Mouse (Mus musculus): ENCODE results near the gene Pofut2. TPM values are rescaled to one million over a fixed set of nuclear protein-coding genes. Genes with fewer than 3 reads are reported as not detected.
A peak's percentile ranks its signal among the peaks of the same experiment; 100 is the strongest.

Gene Pofut2
- total RNA-seq, 4 experiments from 2014 or later = 42.1 to 48.1 (median 45.9) TPM

DNA sequence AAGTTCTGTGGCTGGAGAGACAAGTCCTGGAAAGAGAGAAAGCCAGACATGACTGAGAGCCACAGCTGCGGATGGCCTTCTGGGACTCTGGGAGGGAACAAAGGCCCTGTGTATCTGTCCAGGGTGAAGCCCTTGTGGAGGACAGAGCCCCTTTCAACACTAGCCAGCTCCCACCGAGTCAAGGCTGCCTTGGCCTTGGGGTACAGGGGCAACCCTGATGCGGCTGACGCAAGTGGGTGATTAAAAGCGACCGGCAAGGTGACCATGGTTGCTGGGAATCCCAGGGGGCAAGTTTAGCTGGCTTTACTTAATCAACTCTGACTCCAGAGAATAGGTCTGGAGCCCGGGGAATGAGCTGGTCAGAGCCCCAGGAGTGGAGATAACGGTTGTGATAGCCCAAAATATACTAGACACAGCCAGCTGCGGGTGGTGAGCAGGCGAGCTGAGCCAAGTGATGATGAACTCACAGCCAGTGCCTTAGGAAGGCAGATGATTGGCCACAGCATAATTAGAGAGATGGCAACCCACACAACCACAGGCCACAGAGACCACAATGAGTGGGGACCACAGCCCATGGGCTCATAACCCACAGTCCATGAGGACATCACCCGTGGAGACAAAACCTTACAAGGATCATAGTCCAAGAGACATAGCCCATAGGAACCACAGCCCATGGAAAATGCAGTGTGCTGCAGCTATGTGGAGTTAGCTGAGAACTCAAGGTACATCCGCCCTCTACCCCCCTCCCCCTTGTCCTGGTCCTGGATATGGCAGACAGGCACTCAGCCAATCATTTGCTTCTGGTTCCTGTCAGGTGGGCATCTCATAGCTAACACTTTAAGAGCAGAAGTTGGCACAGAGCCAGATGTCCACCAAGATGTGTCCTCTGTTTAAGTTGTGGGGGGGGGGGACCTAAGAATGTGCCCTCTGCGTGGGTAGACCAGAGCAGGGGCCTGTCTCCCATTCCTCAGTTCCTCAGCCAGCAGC is 29.1 kb upstream of the Pofut2 start:
- no peak for DNase-seq (ENCODE audit: low spot score)

DNA sequence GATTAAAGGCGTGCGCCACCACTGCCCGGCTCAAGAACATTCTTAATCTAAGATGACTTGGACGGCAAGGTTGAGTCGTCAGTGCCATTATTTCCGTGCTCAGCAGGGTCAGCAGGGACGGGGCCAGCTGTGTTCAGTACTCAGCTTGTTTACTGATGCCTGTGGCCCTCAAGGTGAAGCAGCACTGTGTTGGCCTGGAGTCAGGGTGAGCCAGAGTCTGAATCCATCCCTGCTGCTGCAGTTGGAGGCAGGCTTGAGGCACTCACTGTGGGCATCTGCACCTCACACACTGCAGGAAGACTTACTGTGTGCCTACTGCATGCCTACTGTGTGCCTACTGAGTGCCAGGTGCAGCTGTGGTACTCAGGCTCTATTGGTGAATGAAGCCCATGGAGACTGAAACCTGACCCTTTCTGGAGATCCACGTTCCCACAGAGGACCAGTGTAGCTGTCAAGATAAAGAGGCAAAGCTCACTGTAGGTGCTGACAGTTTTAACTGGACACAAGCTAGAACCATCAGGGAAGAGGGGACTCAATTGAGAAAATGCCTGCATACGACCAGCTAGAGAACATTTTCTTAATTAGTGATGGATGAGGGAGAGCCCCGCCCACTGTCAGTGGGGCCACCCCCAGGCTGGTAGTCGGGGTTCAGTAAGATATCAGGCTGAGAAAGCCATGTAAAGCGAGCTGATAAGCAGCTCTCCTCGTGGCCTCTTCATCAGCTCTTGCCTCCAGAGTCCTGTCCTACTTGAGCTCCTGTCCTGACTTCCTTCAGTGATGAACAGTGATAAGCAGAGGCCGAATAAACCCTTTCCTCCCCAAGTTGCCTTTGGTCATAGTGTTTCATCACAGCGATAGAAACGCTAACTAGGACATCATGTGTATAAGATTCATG is 26.9 kb upstream of the Pofut2 start:
- DNase-seq (ENCODE audit: low spot score) = no peak

DNA sequence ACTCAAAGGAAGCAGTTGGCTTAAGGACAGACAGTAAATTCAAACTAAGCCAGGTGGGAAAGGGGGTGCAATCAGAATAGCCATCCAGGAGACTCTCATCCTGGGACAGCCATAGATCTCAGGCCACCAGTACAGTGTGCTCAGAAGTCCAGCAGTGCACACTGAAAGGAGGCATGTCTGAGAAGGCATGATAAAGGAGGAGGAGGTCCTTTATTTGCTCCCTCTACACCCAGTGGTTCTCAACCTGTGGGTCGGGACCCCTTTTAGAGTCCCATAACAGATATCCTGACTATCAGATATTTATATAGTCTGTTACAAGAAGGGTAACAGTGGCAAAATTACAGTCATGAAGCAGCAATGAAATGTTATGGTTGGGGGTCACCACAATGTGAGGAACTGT is 25.8 kb upstream of the Pofut2 start:
- no peak for DNase-seq (ENCODE audit: low spot score)

DNA sequence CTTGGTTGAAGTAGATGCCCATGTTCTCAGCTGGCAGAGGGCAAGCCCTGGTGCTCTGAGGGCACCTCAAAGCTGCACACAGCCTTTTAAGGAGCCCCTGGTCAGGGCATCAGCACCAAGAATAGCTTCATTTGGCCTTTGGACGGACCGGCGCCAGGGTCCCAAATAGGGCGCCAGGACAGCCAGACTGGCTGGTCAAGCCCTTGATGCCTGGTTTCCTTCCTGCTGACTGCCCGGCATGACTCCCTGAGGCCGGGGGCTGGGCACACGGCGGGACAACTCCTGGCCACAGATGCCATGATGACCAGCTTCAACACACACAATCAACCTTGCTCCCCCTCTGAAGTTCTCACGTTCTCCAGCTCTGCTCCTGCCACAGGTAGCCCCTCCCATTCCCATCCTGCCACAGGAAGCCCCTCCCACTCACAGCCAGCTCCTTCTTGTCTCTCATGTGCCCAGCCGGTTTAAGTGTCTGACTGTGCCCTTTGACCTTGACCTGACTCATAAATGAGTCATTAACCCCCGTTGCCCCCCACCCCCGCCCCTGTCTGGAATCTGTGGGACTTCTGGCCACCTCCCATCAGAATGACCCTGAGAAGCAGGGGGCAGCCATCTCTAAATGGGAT is 23.9 kb upstream of the Pofut2 start:
- DNase-seq (ENCODE audit: low spot score) = no peak

DNA sequence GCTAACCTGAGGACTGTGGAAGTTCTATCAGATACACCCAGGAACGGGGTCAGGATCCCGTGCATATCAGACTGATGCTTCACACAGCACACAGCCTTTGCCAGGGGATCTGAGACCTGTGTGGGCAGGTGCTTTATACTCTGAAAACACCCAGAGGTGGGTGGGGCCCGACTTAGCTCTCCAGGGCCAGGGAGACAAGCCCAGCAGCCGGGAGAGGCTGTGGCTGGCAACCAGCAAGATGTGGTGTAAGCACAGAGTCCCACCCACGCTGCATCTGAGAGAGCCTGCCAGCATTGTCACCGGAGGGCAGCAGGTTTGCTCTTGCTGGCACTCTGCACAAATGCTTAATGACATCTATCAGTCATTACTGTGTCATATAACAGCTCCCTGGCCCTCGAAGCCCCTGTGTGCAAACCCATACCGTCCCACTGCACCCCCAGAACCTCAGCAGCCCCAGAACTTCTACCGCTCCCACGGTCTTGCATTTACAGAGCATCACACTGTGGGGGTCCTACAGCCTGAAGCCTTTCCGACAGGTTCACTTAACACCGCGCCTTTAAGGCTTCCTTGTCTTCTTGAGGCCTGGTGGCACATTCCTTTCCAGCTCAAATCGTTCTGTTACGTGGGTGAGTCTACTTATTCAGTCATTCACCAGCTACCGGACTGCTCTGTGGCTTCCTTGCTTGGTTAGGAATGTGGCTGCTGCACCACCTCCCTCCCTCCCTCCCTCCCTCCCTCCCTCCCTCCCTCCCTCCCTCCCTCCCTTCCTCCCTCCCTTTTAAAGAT is 21.0 kb upstream of the Pofut2 start:
- no peak for DNase-seq (ENCODE audit: low spot score)

DNA sequence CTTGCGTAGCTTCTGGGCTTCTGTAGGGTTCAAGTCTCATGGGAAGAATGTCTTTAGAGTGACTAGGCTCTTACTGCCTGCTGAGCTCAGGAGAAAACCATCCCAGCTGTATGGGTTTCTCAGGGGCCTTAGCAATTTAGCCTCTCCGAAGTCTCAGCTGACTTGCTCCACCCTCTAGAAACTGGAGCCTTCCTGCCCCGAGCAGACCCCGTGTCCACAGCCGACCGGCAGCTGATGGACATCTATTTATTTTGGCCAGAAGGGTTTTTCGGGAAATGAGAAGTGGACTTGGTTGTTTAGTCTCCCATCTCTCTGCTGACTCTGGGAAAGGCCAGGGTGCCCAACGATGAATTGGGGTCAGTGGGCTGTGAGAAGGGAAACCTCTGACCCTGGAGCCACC is 18.3 kb upstream of the Pofut2 start:
- no peak for DNase-seq (ENCODE audit: low spot score)

DNA sequence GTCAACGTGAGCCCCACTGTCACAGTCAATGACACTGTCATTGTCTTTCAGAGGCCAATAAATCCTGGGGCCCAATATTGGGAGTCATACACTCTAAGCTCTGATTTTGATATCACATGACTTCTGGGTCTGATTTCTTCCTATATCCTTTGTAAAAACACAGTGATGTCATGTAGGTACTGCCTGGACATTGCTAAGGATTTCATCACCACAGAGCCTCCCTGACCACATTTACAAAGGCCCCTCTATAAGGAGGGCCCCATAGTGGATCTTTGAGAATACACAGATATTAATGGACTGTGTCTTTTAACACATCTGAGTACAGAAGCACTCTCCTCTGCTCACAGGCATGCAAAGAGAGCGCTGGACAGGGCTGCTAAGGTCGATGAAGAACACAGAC is 16.6 kb upstream of the Pofut2 start:
- no peak for DNase-seq (ENCODE audit: low spot score)

DNA sequence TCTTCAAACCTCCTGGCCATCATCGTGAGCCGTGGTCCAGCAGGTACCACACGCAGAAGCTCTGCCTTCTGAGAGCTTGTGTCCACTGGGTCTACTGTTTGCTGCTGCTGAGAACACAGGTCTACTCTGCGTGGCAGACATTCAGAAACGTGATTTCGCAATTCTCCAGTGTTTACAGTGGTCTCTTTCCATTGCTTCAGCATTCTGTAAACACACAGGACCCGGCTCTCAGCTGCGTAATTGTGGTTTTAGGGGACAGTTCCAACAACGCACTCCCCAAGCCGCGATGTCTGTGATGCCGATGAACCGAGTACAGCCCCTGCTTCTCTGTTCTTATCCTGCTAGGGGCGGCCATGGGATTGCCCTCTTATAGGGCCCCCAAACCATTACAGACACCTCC is 16.1 kb upstream of the Pofut2 start:
- no peak for DNase-seq (ENCODE audit: low spot score)

DNA sequence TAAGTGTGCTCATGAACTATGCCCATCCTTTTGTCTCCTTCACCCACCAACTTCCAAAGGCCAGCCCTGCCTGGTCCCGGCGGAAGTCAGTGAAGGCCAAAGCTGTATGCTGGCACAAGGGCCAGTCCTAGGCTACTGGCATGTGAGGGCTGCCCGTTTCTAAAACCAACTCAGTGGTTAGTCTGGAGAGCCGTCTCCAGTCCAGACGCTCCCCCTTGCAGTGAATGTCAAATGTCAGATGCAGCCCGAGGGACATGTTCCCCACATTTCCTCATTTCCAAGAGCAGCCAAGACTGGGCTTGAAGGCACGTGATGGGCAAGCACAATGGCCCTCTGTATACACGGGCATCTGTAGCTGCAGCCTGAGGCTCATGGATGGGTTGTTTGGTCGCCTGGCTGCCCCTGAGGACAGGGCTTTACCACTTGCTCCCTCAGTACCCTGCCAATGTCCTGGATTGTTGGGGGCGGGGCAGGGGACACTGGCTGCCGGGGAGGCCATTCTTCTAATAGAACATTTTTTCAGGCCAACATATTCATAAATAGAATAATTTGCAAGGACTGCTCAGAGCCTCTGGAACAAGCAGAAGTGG is 15.4 kb upstream of the Pofut2 start:
- DNase-seq (ENCODE audit: low spot score) = no peak

DNA sequence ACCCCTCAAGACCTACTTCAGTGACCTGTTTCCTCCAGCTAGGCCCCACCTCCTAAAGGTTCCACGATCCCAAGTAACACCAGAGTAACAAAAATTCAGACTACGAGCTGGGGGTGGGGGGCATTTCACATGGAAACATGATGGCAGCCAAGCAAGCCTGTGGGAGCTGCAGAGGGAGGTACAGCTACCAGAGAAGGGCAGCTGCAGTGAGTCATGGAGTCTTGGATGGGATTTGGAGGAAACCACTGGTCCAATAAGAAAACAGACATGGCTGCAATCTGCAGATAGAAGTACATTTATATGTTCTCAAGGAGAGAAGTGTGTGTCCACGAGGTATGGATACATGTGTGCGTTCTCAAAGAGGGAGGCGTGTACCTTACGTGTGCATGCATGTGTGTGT is 14.2 kb upstream of the Pofut2 start:
- DNase-seq (ENCODE audit: low spot score) = no peak

DNA sequence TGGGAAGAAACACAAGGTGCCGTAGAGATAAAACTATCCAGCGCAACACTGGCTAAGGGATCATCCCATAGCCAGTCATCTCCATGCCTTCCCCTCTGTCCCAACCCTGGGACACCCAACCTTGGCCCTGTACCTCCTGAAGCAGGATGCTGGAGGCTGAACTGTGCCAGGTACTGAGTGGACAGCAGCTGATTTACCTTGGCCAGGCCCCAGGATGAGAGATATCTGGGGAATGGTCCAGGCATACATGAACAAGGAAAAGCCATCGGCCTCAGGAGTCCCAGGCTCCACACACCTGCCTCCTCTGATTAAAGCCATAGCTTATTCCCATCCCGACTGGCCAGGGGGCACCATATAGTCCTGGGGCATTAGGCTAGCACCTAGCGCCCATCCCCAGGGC is 12.0 kb upstream of the Pofut2 start:
- no peak for DNase-seq (ENCODE audit: low spot score)

DNA sequence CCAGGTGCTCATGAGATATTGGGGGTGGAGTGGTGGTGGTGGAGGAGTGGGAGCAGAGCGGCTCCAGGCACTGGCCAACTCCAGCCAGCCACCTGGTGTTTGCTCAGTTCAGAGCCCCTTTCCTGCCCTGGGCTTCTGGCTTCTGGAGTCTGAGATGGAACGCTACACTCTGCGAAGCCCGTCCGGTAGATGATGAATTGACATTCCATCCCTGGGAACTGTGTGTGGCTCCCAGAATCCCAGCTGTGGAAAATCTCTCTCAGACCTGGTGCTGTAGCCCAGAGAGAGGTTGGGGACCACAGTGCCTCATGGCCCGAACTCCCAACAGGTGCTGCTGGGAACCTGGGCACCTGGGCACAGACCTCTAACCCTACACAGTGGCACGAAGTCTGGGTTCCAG is 11.3 kb upstream of the Pofut2 start:
- no peak for DNase-seq (ENCODE audit: low spot score)

DNA sequence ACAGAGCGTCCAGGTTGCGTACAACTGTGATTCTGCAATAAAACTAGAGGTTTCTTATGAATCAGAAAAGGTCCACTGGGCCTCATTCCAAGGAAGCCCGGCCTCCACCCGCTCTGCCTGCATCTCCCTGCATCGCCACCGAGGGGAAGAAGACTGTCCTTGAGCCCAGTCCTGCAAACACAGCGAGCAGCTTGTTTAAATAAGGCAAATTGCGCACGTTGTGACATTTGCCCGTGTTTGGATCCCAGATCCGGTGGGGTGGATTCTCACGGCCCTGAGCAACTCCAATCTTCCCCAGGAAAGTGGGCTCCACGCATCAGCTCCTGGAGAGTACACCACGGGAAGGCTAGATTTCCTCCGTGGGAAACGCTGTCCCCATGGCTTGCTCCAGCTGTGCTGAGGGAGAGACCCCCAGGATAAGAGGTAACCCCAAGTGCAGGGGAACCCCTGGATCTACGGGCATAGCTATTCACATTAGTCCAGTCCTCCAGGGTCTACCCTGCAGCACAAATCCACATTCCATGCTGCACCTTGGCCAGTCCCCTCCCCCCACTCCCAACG is 7.7 kb upstream of the Pofut2 start:
- DNase-seq (ENCODE audit: low spot score) = no peak

DNA sequence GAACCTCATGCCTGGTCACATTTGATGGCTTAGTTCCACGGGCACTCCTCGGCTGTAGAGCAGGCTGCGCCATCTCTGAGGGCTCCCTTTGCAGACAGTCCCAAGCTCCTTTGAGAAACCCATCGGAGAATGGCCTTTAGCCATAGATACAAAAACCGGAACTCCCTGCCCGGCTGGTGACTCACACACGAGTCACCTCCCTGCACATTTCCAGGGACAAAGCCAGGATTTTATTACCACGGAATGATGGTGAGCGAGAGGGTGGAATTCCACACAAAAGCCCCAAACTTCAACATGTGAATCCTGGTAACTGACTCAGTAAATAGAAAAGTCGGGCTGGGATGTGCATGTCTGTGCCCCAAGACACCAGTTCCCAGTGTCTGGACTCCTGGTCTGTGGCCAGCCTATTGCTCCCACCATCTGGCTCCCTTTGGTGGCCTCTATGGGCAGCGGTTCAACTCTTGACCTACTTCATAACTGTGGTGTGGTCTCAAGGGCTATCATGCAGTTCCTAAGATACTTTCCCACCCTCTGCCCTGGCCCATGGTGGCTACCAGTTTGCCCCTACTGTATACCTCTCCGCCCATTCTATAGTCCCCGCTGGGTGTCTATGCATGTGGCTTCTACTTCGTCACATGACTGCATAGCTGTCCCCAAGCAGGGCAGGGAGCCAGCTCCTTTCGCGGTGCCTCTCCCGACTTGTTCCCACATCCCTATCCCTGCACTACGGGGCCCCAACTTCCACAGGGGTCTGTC is 7.1 kb upstream of the Pofut2 start:
- peak; percentile 62 for DNase-seq (ENCODE audit: low spot score)

DNA sequence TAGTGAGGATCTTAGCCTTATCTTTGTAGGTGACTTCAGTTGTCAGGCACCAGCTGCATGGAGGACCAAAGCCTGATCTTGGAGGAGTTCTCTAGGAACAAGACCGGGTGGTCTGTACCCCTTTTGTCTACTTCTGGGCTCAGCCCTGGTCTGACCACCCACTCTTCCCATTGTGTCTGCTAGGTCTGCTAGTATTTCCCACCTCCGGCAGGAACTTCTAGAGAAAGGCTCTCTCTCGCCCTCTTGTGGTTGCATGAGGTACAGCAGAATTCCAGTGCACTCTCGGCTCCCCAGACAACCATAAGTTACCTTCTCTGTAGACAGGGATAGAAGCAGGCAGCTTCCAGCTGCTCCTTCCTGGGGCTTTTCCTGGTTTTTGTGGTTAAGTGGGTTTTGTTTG is 6.2 kb upstream of the Pofut2 start:
- peak; percentile 83 for DNase-seq (ENCODE audit: low spot score)

DNA sequence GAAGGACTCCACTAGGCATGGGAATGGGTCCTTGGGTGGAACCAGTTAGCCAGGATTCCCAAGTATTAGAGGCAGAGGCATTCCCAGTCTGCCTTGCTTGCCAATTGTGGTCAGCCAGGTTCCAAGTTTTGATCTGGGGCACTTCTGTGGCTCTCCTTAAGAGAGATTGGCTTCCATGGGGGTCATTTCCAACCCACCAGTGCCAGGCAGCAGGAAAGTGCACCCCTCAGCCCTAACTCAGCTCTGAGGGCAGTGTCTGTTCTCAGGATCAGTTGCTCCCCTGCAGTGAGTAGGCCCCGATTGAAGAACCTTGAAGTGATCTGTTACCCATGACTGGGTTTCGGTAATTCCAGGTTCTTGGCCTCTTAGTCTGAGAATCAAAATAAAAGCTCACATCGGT is 3.8 kb upstream of the Pofut2 start:
- no peak for DNase-seq (ENCODE audit: low spot score)

DNA sequence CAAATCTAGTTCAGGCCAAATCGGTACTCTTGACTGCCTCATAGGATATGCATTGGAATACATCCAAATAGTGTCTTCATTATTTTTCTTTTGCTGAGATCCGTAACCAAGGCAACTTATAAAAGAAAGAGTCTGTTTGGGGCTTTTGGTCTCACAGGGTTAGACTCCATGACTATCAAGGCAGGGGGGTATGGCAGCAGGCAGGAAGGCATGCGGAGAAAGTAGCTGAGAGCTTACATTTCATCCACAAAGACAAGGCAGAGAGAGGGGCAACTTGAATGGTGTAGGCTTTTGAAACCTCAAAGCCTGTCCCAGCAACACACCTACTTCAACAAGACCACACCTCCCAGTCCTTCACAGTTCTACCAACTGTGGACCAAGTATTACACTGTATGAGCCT is 3.3 kb upstream of the Pofut2 start:
- DNase-seq (ENCODE audit: low spot score) = no peak

DNA sequence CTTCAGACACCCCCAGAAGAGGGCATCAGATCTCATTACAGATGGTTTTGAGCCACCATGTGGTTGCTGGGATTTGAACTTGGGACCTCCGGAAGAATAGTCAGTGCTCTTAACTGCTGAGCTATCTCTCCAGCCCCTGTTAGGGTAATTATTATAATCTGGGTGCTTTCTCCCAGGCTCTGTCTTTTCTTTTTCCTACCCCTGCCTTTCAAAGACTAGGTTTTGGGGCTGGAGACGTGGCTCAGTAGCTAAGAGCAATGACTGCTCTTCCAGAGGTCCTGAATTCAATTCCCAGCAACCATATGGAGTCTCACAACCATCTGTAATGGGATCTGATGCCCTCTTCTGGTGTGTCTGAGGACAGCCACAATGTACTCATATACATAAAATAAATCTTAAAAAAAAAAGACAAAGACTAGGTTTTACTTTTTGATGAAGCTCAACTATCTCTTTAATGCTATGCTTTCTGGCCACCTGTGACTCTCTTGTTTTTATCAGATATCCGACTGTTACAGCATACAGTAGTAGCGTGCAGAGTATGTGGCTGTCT is 902 bp upstream of the Pofut2 start:
- DNase-seq (ENCODE audit: low spot score) = no peak

DNA sequence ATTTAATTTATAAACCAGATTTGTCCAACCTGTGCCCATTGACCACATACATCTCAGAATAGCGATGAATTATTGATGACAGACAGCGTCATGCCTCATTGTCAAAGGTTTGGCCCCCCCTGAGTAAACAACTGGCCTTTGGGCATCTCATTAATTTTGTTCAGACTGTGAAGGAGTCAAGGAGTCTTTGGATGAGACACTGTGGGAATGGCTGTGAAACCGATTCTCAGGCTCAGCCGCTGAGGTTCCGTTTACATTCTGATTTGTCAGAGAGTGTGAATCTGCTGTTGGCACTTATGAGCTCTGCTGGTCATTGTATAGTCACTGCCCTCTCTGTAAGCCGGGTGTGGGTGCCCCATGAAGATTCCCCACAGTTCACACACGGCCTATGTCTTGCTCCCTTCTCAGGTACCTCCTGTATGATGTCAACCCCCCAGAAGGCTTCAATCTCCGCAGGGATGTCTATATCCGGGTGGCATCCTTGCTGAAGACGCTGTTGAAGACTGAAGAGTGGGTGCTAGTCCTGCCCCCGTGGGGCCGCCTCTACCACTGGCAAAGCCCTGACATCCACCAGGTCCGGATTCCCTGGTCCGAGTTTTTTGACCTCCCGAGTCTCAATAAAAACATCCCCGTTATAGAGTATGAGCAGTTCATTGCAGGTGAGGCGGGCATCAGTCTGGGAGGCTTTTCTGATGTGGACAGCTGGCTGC is 1.3 kb downstream of the Pofut2 start:
- DNase-seq (ENCODE audit: low spot score) = no peak

Data from heart, adult 8-10 months (tissue).